Mouse (Mus musculus) liver, embryonic 13.5 days (tissue): ENCODE data around the gene Gm45785. TPM values are rescaled to one million over a fixed set of nuclear protein-coding genes. Genes with fewer than 3 reads are reported as not detected.

Experiments
- ATAC-seq: fragments of 200-750 bp; cut with Nextera tagmentation; 2 replicates; pipeline ENCODE4 v1.8.0; 2017; ENCODE audit warnings: low read depth, mild to moderate bottlenecking, moderate number of reproducible peaks, moderate library complexity
- DNase-seq: peaks from one replicate; pipeline ENCODE4 v3.0.0; 2022
- H3K27ac ChIP-seq: fragments of 300-500 bp; sonication (generic); 2 replicates; pipeline ENCODE4 v1.5.1; 2015; ENCODE audit warnings: moderate library complexity, mild to moderate bottlenecking, inconsistent platforms
- H3K27me3 ChIP-seq: fragments of 300-500 bp; sonication (generic); 2 replicates; pipeline ENCODE4 v1.6.1; 2015; ENCODE audit warnings: mild to moderate bottlenecking, inconsistent platforms
- H3K36me3 ChIP-seq: fragments of 300-500 bp; sonication (generic); 2 replicates; pipeline ENCODE4 v1.6.1; 2015; ENCODE audit warnings: mild to moderate bottlenecking, inconsistent platforms
- H3K4me1 ChIP-seq: fragments of 300-500 bp; sonication (generic); replicated peaks from 2 replicates; pipeline ENCODE4 v1.6.1; 2015; ENCODE audit warnings: inconsistent platforms
- H3K4me2 ChIP-seq: fragments of 300-500 bp; sonication (generic); 2 replicates; pipeline ENCODE4 v1.6.1; 2015; ENCODE audit warnings: inconsistent platforms, mild to moderate bottlenecking, moderate library complexity
- H3K4me3 ChIP-seq: fragments of 300-500 bp; sonication (generic); replicated peaks from 2 replicates; pipeline ENCODE4 v1.5.1; 2015; ENCODE audit warnings: mild to moderate bottlenecking, inconsistent platforms
- H3K9ac ChIP-seq: fragments of 300-500 bp; sonication (generic); 2 replicates; pipeline ENCODE4 v1.6.1; 2015; ENCODE audit warnings: mild to moderate bottlenecking, inconsistent platforms
- H3K9me3 ChIP-seq: fragments of 300-500 bp; sonication (generic); replicated peaks from 2 replicates; pipeline ENCODE4 v1.6.1; 2016; ENCODE audit warnings: inconsistent platforms
- WGBS: fragments of 180-500 bp; shearing (Covaris S2); methylation state at CpG from one replicate; pipeline ENCODE4 v1.1.7; 2015; ENCODE audit not compliant: insufficient replicate concordance; 5-methylcytosine and 5-hydroxymethylcytosine counted together
- polyA plus RNA-seq: library from polyadenylated mRNA; unstranded; fragments of >200 nt; fragmentation: Nextera tagmentation; extraction: Ambion mirVana; gene quantifications from 2 replicates; pipeline ENCODE4 v1.2.1, GENCODE M21; 2015

Gm45785 gene
- polyA plus RNA-seq, 1 experiment from 2014 or later, result not detected

GRCm38 (mm10) chr7:140857550-140858505, 1.7 kb upstream of the Gm45785 start, which contains the start of gene Bet1l:
Bet1l (minus strand) TSS chr7:140857577.
- Histone ChIP-seq H3K36me3 (peaks cover 64% of the 10 kb centered on the region), H3K9ac (peak within 1 kb of the TSS; percentile 93), H3K9me3 (no peaks in the 10 kb centered on the region), H3K4me3 (peak within 1 kb of the TSS; percentile 89), H3K27me3 (no peaks in the 10 kb centered on the region), H3K4me2 (peak within 1 kb of the TSS; percentile 97), H3K27ac (peak within 1 kb of the TSS; percentile 99), H3K4me1 (peaks cover 47% of the 10 kb centered on the region)
- DNase-seq (no peak), ATAC-seq (peak; percentile 29)
- 28% methylated on average over 40 of the region's 40 CpGs for WGBS

GRCm38 (mm10) chr7:140856785-140857549, 836 bp upstream of the Gm45785 start, which contains the start of gene Ric8a:
Ric8a (plus strand) TSS chr7:140856957.
- H3K9me3 ChIP-seq, result no peaks in the 10 kb centered on the region
- peak within 1 kb of the TSS; percentile 89 for H3K4me3 ChIP-seq
- peak within 1 kb of the TSS; percentile 99 for H3K27ac ChIP-seq
- peak within 1 kb of the TSS; percentile 97 for H3K4me2 ChIP-seq
- peaks cover 64% of the 10 kb centered on the region for H3K36me3 ChIP-seq
- H3K9ac ChIP-seq, result peak within 1 kb of the TSS; percentile 93
- DNase-seq (peak; percentile 86), ATAC-seq (peak; percentile 83)
- under 1% methylated on average over 49 of the region's 50 CpGs for WGBS
- H3K27me3 ChIP-seq, result no peaks in the 10 kb centered on the region
- peaks cover 50% of the 10 kb centered on the region for H3K4me1 ChIP-seq

- Histone ChIP-seq H3K4me3 (peak overlapping the region; percentile 89), H3K27me3 (no peaks in the 10 kb centered on the region), H3K36me3 (peaks cover 52% of the 10 kb centered on the region), H3K27ac (peak overlapping the region; percentile 99), H3K4me2 (peak overlapping the region; percentile 97), H3K4me1 (peaks cover 50% of the 10 kb centered on the region), H3K9me3 (no peaks in the 10 kb centered on the region), H3K9ac (peak overlapping the region; percentile 93)
- 59% methylated on average over 9 of the region's 9 CpGs for WGBS
- no peak for DNase-seq
- ATAC-seq, result no peak
Observed at GRCm38 (mm10) chr7:140855181-140855580, 950 bp downstream of the Gm45785 start.

- H3K4me2 ChIP-seq, result peak overlapping the region; percentile 97
Observed at GRCm38 (mm10) chr7:140854483-140854882, 1.6 kb downstream of the Gm45785 start.

GRCm38 (mm10) chr7:140853386-140853785, 2.7 kb downstream of the Gm45785 start:
- H3K9ac ChIP-seq, result no peak overlapping the region
- DNase-seq, result no peak

More at GRCm38 (mm10) chr7:140854483-140854882, 1.6 kb downstream of the Gm45785 start:
- ATAC-seq (no peak), DNase-seq (no peak)
- WGBS, result 89% methylated on average over 18 of the region's 18 CpGs
- Histone ChIP-seq H3K27ac (no peak overlapping the region), H3K4me3 (peak overlapping the region; percentile 89; the same call in 1 of the 2 replicates), H3K9me3 (no peaks in the 10 kb centered on the region), H3K9ac (peak overlapping the region; percentile 93; the same call in 1 of the 2 replicates), H3K36me3 (peaks cover 46% of the 10 kb centered on the region), H3K27me3 (no peaks in the 10 kb centered on the region), H3K4me1 (peaks cover 50% of the 10 kb centered on the region)

DNA sequence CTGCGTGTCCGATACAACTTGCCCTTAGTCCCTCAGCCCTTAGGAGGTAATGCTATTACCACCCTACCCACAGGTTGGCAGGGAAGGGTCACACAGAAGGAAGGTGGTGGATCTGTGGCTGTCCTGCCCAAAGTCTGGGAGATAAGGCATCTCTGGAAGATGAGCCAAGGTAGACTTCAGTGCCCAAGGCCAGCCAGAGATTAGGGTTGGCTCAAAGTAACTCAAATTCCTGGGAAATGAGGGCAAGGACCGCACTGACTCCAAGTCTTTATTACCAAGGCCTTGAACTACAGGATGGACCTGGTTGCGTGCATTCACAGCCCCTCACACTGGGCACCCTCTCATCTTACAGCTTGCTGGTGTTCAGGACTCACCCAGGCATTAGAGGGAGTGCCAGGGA, 4.2 kb downstream of the Gm45785 start:
- ATAC-seq, result no peak
- no peak for DNase-seq
- Histone ChIP-seq H3K27ac (no peak overlapping the region), H3K36me3 (peaks cover 35% of the 10 kb centered on the region), H3K4me1 (peaks cover 29% of the 10 kb centered on the region), H3K9ac (no peak overlapping the region), H3K4me3 (no peak overlapping the region), H3K27me3 (no peaks in the 10 kb centered on the region), H3K4me2 (no peak overlapping the region), H3K9me3 (no peaks in the 10 kb centered on the region)
- 91% methylated on average over 4 of the region's 4 CpGs for WGBS

More at GRCm38 (mm10) chr7:140853386-140853785, 2.7 kb downstream of the Gm45785 start:
- Histone ChIP-seq H3K9me3 (no peaks in the 10 kb centered on the region), H3K36me3 (peaks cover 35% of the 10 kb centered on the region), H3K27ac (peak overlapping the region; percentile 55), H3K4me3 (no peak overlapping the region; the same call in 1 of the 2 replicates), H3K4me2 (0 out of 2 replicates have a peak overlapping the region, but pooled peaks have one; percentile 8), H3K27me3 (no peaks in the 10 kb centered on the region), H3K4me1 (peaks cover 39% of the 10 kb centered on the region)
- ATAC-seq, result no peak
- WGBS, result 71% methylated on average over 9 of the region's 9 CpGs

- Histone ChIP-seq H3K9me3 (no peaks in the 10 kb centered on the region), H3K4me1 (peaks cover 10% of the 10 kb centered on the region), H3K27me3 (peaks cover 5% of the 10 kb centered on the region; the same call in 1 of the 2 replicates), H3K27ac (no peak overlapping the region), H3K36me3 (peaks cover 23% of the 10 kb centered on the region), H3K9ac (no peak overlapping the region), H3K4me2 (no peak overlapping the region), H3K4me3 (no peak overlapping the region)
- 79% methylated on average over 10 of the region's 10 CpGs for WGBS
- ATAC-seq, result no peak
- no peak for DNase-seq
Observed at GRCm38 (mm10) chr7:140848591-140848990, 7.5 kb downstream of the Gm45785 start.

DNA sequence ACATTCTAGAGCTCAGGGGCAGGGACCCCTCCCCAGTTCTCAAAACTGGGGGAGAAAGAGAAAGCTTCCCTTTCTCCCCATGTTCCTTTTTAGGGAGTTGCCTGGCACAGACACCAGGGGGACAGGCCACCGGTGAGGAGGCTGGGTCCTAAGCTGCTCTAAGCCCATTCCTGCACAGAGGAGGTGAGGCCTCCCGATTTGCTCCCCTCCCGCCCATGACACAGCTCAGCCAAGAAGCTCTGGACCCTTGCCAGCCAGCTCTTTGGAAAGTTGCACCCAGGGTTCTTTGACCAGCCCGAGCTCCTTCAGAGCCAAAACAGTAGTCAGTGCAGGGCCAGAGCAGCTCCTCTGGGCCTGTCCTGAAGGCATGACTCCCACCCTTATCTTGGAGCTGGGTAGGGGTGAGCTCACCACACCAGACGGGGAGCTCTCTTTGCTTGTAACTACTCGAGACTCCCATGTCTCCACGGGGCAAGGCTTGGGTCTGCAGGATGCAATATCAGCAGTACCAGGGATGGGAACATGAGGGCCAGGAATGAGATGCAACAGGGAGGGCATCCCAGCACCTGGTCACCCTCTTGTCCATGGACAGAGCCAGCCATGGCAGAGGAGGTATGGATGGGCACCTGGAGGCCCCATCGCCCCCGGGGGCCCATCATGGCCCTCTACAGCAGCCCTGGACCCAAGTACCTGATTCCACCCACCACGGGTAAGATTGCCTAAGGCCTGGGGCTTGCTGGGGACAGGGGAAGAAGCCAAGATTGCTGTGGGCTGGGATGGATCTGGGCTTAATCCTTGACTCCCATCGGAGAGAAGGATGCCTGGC, 8.2 kb downstream of the Gm45785 start, which contains the start of gene Odf3:
Gene Odf3 (plus strand): TSS at position 51 of the 826 bp plus-strand sequence.
- no peak within 1 kb of the TSS for H3K9ac ChIP-seq
- peaks cover 11% of the 10 kb centered on the region; the same call in 1 of the 2 replicates for H3K27me3 ChIP-seq
- H3K9me3 ChIP-seq, result no peaks in the 10 kb centered on the region
- no peak within 1 kb of the TSS for H3K4me2 ChIP-seq
- no peak within 1 kb of the TSS for H3K4me3 ChIP-seq
- ATAC-seq (no peak), DNase-seq (no peak)
- H3K27ac ChIP-seq, result no peak within 1 kb of the TSS
- peaks cover 16% of the 10 kb centered on the region for H3K36me3 ChIP-seq
- WGBS, result 57% methylated on average over 11 of the region's 11 CpGs
- H3K4me1 ChIP-seq, result peaks cover 6% of the 10 kb centered on the region; the same call in 1 of the 2 replicates

- Histone ChIP-seq H3K27me3 (peaks cover 22% of the 10 kb centered on the region), H3K27ac (no peak overlapping the region), H3K9me3 (no peaks in the 10 kb centered on the region), H3K4me2 (no peak overlapping the region), H3K4me3 (no peak overlapping the region), H3K4me1 (peaks cover 2% of the 10 kb centered on the region; the same call in 1 of the 2 replicates), H3K36me3 (peaks cover 3% of the 10 kb centered on the region), H3K9ac (no peak overlapping the region)
- ATAC-seq (no peak), DNase-seq (no peak)
- 66% methylated on average over 10 of the region's 10 CpGs for WGBS
Observed at GRCm38 (mm10) chr7:140846676-140847075, 9.5 kb downstream of the Gm45785 start.

GRCm38 (mm10) chr7:140845683-140846082, 10.4 kb downstream of the Gm45785 start:
- no peak for ATAC-seq

More at GRCm38 (mm10) chr7:140845683-140846082, 10.4 kb downstream of the Gm45785 start:
- peaks cover 2% of the 10 kb centered on the region; the same call in 1 of the 2 replicates for H3K4me1 ChIP-seq
- WGBS, result 62% methylated on average over 4 of the region's 4 CpGs
- H3K36me3 ChIP-seq, result no peaks in the 10 kb centered on the region; the same call in 1 of the 2 replicates
- H3K27ac ChIP-seq, result no peak overlapping the region
- no peak for DNase-seq
- H3K4me2 ChIP-seq, result no peak overlapping the region
- peaks cover 32% of the 10 kb centered on the region for H3K27me3 ChIP-seq
- H3K9ac ChIP-seq, result no peak overlapping the region
- no peaks in the 10 kb centered on the region for H3K9me3 ChIP-seq
- H3K4me3 ChIP-seq, result no peak overlapping the region
